Mouse (Mus musculus) bone marrow, adult 2 months (tissue): ENCODE measurements around the gene Irs1. TPM values are rescaled to one million over a fixed set of nuclear protein-coding genes. Genes with fewer than 3 reads are reported as not detected.

Source experiments
- H3K27ac ChIP-seq: fragments of 200-500 bp; 2 replicates; pipeline ENCODE4 v1.5.1; 2012; ENCODE audit warnings: low read depth, mild to moderate bottlenecking, control low read depth, inconsistent platforms, low read length; ENCODE audit not compliant: control insufficient read depth, poor library complexity, insufficient read depth
- H3K4me1 ChIP-seq: fragments of 200-500 bp; 2 replicates; pipeline ENCODE4 v1.6.1; 2011; ENCODE audit warnings: low read length; ENCODE audit not compliant: control insufficient read depth, insufficient read depth
- H3K4me3 ChIP-seq: fragments of 200-500 bp; replicated peaks from 2 replicates; pipeline ENCODE3; 2011; ENCODE audit warnings: mild to moderate bottlenecking, low read depth, low read length, control low read depth; ENCODE audit not compliant: control insufficient read depth
- CTCF ChIP-seq: fragments of 200-500 bp; IDR thresholded peaks from 2 replicates; pipeline ENCODE4 v1.5.1; 2011; ENCODE audit warnings: low read length, control low read depth; ENCODE audit not compliant: control insufficient read depth, insufficient read depth
- POLR2A ChIP-seq: fragments of 200-500 bp; IDR thresholded peaks from 2 replicates; pipeline ENCODE4 v1.6.1; 2011; ENCODE audit warnings: low read depth, mild to moderate bottlenecking, control low read depth, low read length, borderline replicate concordance; ENCODE audit not compliant: control insufficient read depth
- whole genome bisulfite sequencing: fragments of 180-500 bp; shearing (Covaris S2); methylation state at CpG from one replicate; pipeline ENCODE4 v1.1.7; 2018; 5-methylcytosine and 5-hydroxymethylcytosine counted together
- polyA plus RNA-seq: library from polyadenylated mRNA; stranded (reverse); fragments of >200 nt; gene quantifications from 2 replicates; pipeline ENCODE4 v1.2.4, GENCODE M21; 2011; ENCODE audit warnings: low replicate concordance; ENCODE audit not compliant: missing spikeins, insufficient read depth, insufficient read length

Gene Irs1
- polyA plus RNA-seq = 1.7 and 1.9 TPM in 2 replicates

GRCm38 (mm10) chr1:82291151-82291797, at the start of gene Irs1:
Gene Irs1 (minus strand): TSS chr1:82291416.
- Histone ChIP-seq H3K27ac (peak within 1 kb of the TSS; percentile 49; the same call in 1 of the 2 replicates), H3K4me1 (no peaks in the 10 kb centered on the region), H3K4me3 (peak within 1 kb of the TSS; percentile 54)
- WGBS = 2% methylated on average over 57 of the region's 60 CpGs
- TF ChIP-seq CTCF = no peak
- TF ChIP-seq POLR2A = no peak

DNA sequence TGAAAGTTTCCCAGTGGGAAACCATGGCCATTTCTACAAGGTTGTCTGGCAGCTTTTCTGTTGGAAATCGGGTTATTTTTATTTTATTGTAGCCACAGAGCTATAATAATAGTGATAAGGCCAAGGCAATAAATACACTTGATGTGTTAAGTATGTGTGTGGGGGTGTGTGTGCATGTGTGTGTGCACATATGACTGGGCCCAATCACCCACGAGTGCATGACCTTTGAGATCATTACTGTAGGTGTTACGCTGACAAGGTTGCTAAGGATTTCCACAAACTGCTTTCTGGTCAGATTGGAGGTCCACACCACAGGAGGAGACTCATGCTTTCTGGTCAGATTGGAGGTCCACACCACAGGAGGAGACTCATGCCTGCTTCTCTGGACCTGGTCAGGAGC, 43.3 kb upstream of the Irs1 start:
- Histone ChIP-seq H3K4me1 (no peaks in the 10 kb centered on the region), H3K4me3 (no peak overlapping the region), H3K27ac (no peak overlapping the region)
- TF ChIP-seq POLR2A (no peak), CTCF (no peak)
- WGBS = 92% methylated on average over 3 of the region's 3 CpGs

- TF ChIP-seq POLR2A (no peak), CTCF (no peak)
- Histone ChIP-seq H3K4me1 (no peaks in the 10 kb centered on the region), H3K4me3 (no peak overlapping the region), H3K27ac (no peak overlapping the region)
Observed at GRCm38 (mm10) chr1:82329954-82330247, 38.7 kb upstream of the Irs1 start.

GRCm38 (mm10) chr1:82329237-82329953, 38.2 kb upstream of the Irs1 start:
- no peaks in the 10 kb centered on the region for H3K4me1 ChIP-seq
- 85% methylated on average over 4 of the region's 4 CpGs for WGBS
- TF ChIP-seq POLR2A (no peak), CTCF (no peak)
- H3K27ac ChIP-seq = no peak overlapping the region
- H3K4me3 ChIP-seq = no peak overlapping the region

- TF ChIP-seq POLR2A (no peak), CTCF (no peak)
- 91% methylated on average over 7 of the region's 7 CpGs for WGBS
- no peak overlapping the region for H3K4me3 ChIP-seq
- no peaks in the 10 kb centered on the region for H3K4me1 ChIP-seq
- no peak overlapping the region for H3K27ac ChIP-seq
Observed at GRCm38 (mm10) chr1:82328033-82328775, 37.0 kb upstream of the Irs1 start.

GRCm38 (mm10) chr1:82326120-82326519, 34.9 kb upstream of the Irs1 start:
- TF ChIP-seq POLR2A (no peak), CTCF (no peak)
- H3K4me3 ChIP-seq = no peak overlapping the region
- WGBS = 92% methylated on average over 5 of the region's 5 CpGs
- no peak overlapping the region for H3K27ac ChIP-seq
- no peaks in the 10 kb centered on the region for H3K4me1 ChIP-seq

DNA sequence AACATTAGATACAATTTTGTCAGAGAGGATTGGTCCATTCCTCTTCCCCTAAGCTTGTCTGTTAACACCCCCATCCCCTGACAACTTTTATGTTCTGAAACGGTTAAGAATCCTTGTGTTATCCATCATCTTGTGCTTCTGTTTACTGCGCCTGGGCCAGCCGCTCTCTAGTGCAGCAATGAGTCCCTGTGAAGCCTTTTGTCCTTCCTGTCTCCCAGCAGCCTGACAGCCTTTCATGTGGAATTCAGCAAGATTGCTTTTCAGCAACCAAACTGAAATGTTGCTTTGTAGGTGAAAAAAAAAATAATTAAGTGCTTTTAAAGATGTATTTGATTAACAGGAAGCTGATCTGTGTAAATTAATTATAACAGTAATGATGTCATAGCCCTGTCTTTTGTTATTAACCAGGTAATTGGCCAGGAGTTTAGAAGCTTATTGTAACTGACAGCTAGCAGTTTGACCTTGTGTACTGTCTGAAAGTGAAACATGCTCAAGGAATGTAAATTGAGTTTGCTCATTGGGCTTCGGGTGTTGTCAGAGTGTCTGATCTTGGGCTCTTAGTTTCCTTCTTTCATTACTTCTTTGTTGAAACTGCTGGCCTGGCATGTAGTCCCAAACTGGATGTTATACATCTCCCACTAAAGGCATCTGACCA, 33.0 kb upstream of the Irs1 start:
- no peak overlapping the region for H3K27ac ChIP-seq
- no peak overlapping the region for H3K4me3 ChIP-seq
- 82% methylated on average over 4 of the region's 4 CpGs for WGBS
- TF ChIP-seq POLR2A (no peak), CTCF (no peak)
- no peaks in the 10 kb centered on the region for H3K4me1 ChIP-seq

GRCm38 (mm10) chr1:82321441-82321840, 30.2 kb upstream of the Irs1 start:
- H3K4me1 ChIP-seq = peaks cover 1% of the 10 kb centered on the region; the same call in 1 of the 2 replicates
- H3K4me3 ChIP-seq = no peak overlapping the region
- WGBS = 87% methylated on average over 1 of the region's 1 CpGs
- H3K27ac ChIP-seq = no peak overlapping the region
- no peak for TF ChIP-seq CTCF
- TF ChIP-seq POLR2A = no peak
